Mouse (Mus musculus): ENCODE measurements around the gene Apoc2.

Gene Apoc2

DNA sequence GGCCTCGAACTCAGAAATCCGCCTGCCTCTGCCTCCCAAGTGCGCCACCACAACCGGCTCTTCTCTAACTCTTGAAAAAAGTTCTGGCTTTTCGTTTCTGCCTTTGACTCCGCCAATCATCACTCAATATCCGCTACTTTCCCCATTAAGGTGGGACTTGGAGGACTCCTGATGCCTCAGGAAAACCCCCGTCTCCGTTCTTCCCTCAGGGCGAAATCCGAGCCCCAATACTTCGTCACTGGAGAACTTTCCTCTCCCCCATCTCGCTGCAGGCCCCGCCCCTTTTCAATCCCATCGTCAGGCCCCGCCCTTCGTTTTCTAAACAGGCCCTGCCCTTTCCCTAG, 49.6 kb downstream of the Apoc2 start:
- no peak for DNase-seq

GRCm38 (mm10) chr7:19627721-19628120, 50.0 kb downstream of the Apoc2 start:
- DNase-seq, result peak; percentile 14

DNA sequence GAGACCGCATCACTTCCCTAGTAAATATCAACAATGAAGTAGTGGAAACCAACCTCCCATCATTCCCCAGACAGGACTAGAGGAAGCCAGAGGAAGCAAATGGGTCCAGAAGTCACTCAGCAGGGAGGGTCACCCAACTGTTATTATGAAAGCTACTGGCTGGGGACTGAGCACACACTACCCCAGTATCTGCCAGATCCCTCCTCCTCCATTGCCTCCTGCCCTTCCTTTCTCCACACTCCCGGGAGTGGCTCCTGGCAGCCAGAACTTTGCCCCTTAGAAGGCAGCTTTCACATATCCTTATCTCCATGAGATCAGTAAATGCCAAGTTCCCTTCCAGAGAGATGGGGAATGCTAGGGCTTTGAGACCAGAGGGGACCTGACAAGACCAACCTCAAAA, 54.3 kb downstream of the Apoc2 start:
- no peak for DNase-seq

DNA sequence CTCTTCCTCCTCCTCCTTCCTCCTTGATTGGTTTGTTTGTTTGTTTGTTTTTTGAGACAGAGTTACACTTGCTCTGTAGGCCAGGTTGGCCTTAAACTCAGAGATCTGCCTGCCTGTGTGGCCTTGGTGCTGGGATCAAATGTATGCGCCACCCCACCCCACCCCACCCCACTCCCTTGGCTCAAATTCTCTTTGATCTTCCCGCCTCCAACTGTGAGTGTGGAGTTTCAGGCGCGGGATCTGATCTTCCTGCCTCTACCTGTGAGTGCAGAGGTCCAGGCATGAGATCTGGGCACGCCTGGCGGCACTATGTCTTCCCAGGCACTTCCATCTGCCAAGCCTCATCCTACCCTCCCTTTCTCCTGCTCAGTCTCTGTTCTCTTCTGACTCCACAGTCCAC, 55.5 kb downstream of the Apoc2 start:
- no peak for DNase-seq

Measured in thymus, postnatal 14 days (tissue).